Mouse (Mus musculus): Measurements from ENCODE around the gene Troap.

Troap gene

GRCm38 (mm10) chr15:99074019-99074599, at the start of gene Troap:
Troap (plus strand) TSS chr15:99074575.
- in situ Hi-C loops (cut with MboI), result no loop called here

DNA sequence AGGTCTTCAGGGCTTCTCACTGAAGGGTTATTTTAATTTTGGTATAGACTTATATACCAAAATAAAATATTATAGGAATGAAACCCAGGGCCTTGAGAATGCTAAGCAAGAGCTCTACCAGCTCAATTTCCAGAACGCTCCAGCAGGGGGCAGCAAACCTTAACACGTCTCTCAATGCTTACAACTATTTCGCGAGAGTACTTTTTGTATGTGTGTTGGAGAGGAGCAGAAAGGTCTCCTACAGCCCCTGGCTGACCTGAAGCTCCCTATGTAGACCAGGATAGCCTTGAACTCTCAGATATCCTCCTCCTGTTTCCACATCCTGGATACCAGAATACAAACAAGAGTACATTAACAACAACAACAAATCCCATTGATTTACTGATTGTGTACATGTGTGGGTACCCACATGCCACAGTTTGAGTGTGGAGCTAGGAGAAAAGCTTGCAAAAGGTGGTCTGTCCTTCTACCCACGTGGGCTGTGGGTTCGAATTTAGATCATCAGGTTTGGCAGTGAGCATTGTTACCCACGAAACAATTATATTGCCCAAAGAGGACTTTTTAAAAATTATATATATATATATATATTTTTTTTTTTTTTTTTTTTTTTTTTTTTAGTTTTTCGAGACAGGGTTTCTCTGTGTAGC, 49.6 kb upstream of the Troap start:
- in situ Hi-C loops (cut with MboI), result no loop called here

DNA sequence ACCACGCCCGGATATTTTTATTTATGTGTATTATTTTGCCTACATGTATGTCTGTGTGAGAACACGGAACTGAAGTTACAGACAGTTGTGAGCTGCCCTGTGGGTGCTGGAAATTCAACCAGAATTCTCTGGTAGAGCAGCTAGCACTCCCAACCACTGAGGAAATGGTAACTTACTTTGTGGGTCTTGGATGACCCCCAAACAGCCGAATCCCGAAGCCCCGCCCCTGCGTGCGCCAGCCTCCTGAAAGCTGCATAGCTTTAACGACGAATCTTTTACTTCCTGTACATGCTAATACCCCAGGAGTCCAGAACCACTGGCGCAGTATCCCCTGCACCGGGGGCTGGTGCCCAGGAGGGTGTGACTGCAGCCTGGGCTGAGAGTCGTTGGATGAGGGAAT, 49.0 kb upstream of the Troap start:
- in situ Hi-C loops (cut with MboI), result no loop called here

DNA sequence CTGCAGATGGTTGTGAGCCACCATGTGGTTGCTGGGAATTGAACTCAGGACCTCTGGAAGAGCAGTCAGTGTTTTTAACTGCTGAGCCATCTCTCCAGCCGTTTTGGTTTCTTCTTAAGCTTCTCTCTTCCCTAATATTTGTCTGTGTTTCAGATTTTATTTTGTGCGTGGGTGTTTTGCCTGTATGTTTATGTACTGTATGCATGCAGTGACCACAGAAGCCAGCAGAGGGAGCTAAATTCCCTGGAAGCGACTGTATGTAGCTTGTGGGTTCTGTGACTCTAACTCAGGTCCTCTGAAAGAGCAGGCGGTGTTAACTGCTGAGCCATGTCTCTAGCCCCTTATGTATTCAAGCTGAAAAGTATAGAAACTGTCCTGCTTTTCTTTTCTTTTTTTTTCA, 48.1 kb upstream of the Troap start:
- in situ Hi-C loops (cut with MboI), result no loop called here

DNA sequence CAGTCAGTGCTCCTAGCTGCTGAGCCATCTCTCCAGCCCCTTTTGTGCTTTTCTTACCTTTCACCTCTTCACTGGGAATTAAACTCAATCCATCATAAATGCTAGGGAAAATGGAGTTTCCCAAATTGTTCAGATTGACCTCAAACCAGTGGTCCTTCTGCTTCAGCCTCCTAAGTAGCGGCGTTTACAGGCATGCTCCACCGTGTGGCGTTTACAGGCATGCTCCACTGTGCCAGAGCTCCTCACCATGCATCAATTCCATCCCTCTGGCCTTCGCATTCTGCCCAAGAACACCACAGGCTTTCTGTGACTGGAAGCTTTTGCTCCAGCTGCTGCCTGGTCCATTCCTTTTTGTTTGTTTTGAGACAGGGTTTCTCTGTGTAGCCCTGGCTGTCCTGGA, 47.3 kb upstream of the Troap start:
- in situ Hi-C loops (cut with MboI), result no loop called here

DNA sequence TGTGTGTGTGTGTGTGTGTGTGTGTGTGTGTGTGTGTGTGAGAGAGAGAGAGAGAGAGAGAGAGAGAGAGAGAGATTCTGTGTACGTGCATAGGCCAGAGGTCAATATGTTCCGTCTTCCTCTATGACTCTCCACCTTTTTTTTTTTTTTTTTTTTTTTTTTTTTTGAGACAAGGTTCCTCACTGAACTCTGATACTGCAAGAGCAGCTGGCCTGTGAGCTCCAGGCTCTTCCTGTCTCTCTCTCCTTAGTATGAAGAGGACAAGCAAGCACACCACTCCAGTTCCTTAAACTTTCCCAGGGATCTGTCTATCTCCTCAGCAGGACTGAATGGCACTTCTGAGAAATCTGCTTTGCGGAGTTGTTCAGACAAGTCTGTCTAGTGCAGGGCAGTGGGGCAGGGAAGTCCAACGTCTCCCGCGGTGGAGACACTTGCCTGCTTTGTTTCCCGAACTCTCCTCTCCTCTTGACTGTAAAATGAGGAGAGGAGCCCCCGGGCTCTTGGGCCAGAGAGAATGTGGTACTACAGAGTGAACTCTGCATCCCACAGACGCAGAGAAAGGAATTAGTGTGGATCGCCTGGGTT, 45.4 kb upstream of the Troap start:
- in situ Hi-C loops (cut with MboI), result no loop called here

DNA sequence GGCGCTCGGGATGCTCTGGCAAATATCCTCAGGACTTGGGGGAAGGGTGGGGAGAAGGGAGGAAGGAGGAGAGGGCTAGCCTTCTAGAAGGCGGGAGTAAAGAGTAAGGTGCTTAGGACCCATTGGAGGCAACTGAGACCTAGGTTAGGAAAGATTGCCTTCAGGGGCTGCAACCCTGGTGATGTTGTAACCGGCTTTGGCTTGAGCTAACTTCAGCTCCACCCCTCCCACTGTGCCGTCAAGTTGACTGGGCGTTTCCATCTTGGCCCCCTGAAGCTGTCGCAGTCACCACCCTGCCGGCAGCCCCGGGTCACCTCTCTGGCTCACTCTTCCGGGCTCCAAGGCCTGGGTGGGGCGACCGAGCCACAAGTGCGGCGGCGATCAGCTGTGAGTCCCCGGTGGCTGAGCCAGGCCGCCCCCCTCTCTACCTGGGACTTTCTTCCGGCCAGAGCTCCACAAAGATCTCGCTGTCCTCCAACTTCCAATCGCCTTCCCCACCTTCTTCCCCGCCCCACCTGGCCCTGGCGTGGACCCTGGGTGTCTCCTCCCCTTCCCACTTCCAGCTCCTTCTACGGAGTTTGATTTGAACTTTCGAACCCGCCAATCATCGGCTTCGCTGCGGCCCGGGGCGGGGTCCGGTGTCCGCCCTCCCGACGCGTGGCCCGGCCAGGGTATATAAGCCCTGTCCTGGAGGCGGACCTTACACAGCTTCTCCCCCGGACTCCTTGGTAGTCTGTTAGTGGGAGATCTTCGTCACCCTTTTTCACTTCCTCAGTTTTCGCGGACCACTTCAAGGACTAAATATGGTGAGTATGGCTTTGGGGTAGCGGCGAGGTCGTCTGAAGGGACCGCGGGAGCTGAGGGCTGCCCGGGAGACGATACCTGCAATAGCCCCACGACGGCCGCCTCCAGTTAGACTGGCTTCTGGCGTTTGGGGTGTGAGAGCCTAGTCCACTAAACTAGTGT, 44.5 kb upstream of the Troap start, which contains the start of gene Tuba1c:
Tuba1c (plus strand) TSS at position 273 of the 966 bp plus-strand sequence.
- in situ Hi-C loops (cut with MboI), result no loop called here

GRCm38 (mm10) chr15:99030585-99031387, 43.6 kb upstream of the Troap start:
- in situ Hi-C loops (cut with MboI), result no loop called here

GRCm38 (mm10) chr15:99031388-99031675, 43.0 kb upstream of the Troap start:
- in situ Hi-C loops (cut with MboI), result no loop called here

- in situ Hi-C loops (cut with MboI), result no loop called here
Measured at GRCm38 (mm10) chr15:99032041-99032725, 42.2 kb upstream of the Troap start.

DNA sequence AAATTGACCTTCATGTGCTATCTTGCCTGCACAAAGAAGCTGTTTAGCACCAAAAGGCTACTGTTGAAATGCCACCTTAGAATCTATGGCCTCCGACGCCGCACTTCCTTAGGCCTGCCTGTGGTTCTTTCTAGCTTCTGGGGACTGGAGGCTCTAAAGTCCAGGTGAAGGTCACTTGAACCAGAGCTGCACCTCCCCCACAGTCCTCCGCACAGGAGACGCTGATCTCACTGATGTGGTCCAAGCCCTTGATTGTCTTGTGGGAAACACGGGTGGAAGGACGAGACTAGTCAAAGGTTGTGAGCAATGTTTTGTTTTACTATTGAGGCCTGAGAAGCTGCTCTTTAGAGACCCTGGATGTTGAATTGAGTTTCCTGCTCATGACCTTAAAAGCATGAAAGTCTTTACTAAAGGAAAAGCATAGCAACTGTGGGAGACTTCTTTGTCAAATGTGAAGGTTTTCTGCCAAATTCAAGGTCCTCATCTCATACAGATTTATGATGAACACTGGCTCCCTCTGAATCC, 41.6 kb upstream of the Troap start:
- in situ Hi-C loops (cut with MboI), result no loop called here

GRCm38 (mm10) chr15:99033498-99034270, 40.7 kb upstream of the Troap start:
- in situ Hi-C loops (cut with MboI), result no loop called here

DNA sequence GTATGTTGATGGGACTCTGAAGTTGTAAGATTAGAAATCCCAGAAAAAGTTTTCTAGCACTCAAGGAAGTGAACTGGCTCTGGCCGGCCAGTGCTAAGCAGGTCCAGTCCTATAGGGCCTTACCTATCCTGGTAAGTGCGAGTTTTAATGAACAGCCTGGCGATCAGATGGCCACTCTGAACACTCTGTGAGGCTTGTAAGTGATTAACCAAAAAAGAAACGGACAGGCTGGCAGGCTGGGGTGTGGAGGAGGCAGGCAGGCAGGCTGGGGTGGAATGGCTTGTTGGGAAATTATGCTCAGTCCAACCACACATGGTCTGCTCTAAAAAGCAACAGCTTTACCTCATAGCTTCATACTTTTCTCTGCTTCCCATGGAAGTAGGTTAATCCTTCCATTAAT, 38.9 kb upstream of the Troap start:
- in situ Hi-C loops (cut with MboI), result no loop called here

DNA sequence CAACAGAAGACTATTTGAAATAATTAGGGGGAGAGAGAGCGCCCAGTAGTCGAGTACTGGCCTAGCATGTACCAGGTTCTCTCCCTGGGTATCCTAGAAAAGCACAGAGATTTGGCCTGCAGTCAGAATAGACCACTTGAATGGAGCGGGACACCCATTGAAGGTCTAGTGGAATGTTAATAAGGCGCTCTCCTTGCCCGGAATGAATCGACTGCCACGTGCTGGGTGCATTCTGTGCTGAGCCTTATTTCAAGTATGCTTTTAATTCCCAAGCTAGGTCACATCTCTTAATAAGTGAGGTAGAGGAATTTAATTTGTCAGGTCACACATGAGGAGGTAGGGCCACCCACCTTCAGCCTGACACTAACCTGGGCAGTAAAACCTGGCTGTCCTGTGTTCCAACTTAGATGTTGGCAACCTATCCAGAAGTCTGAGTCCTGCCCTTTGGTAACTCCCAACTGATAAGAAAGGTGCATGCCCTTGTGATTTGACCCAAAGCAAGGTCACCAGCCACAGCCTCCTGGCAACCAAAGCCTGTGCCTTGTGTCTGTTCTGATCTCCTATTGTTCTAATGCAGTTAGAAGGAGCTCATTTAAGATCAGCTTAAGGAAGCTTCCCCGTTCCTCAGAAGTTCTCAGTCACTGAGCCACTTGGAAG, 38.0 kb upstream of the Troap start:
- in situ Hi-C loops (cut with MboI), result no loop called here

DNA sequence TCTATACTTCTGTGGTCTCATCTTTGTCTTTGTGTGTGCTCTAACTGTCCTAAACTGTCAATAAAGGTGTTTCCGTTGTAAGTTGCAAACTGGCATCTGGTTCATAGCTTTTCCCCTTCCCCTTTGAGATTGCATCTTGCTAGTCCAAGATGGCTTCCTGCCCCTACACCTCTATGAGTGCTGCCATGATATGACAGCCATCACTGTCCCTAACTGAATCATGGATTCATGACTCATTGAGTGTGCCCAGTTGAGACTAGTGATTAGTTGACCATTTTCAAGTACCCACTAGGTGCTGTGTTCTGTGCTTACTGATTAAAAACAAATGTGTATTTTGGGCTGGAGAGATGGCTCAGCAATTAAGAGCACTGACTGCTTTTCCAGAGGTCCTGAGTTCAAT, 36.4 kb upstream of the Troap start:
- in situ Hi-C loops (cut with MboI), result no loop called here

GRCm38 (mm10) chr15:99038797-99039196, 35.6 kb upstream of the Troap start:
- in situ Hi-C loops (cut with MboI), result no loop called here

GRCm38 (mm10) chr15:99039306-99039705, 35.1 kb upstream of the Troap start:
- in situ Hi-C loops (cut with MboI), result no loop called here

DNA sequence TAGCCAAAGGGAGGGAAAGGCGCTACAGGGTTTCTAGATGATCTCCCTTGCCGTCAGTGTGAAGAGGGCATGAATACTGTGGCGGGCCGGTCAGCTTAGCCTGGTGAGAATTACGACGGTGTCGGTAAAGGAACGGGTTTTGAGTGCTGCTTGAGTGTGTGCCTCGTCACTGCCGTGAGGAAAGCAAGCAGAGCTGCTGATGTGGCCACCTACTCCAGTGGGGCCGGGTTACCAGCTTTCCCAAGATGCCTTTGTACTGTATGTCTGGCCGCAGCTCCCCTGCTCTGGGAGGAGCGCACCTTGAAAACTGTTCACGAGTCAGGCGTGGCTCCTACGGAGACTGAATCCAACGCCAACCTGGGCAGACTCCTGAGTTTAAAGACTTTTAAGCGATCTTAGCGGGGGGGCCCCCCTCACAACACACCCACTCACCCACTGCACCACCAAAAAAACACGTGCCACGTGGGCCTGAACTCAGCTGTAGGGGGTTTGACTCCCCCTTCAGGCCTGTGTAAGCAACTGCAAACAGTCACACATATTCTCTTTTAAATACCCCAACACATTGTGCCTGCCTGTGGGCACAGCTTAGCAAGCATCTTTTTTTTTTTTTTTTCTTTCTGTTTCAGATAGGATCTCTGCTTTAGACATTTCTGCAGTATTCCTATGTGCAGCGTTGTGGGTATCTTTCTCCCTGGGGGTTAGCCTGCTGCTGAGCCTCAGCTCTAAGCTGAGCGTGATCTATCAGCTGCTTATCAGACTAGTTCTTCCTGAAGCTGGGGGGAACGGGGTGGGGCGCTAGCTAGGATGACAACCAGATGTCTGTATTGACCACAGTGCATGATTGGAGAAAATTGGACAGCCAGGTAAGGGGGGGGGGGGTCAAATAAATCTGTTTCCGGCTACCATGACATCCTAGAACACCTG, 34.1 kb upstream of the Troap start:
- in situ Hi-C loops (cut with MboI), result no loop called here

All from mature B cell (primary cell).